Mouse (Mus musculus) central nervous system, embryonic 11.5 days (tissue): Measurements from ENCODE around the gene Cd79a. TPM values are rescaled to one million over a fixed set of nuclear protein-coding genes. Genes with fewer than 3 reads are reported as not detected.

Experiments
- polyA plus RNA-seq: library from polyadenylated mRNA; depleted of rRNA; stranded (reverse); fragments of >200 nt; gene quantifications from 2 replicates; pipeline ENCODE4 v1.2.3, GENCODE M21; 2012; rRNA removed

Gene Cd79a
- 0.30 and 0.52 TPM in 2 replicates for polyA plus RNA-seq

DNA sequence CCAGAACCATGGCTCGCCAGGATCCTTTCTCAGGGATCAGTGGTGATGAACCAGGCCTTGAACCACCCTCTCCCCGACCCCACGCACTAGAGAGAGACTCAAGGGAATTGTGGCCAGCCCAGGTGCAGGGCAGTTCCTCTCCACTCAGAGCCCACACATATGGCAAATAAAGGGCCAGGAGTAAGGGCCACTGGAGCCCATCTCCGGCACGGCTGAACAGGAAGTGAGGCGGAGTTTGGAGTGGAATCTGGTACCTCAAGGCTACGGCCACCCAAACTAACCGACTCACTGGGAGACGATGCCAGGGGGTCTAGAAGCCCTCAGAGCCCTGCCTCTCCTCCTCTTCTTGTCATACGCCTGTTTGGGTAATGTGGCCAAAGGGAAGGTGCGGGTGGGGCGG lies at the start of gene Cd79a:
Gene Cd79a, plus strand, starts transcription at position 158 of the 400 bp plus-strand sequence.

DNA sequence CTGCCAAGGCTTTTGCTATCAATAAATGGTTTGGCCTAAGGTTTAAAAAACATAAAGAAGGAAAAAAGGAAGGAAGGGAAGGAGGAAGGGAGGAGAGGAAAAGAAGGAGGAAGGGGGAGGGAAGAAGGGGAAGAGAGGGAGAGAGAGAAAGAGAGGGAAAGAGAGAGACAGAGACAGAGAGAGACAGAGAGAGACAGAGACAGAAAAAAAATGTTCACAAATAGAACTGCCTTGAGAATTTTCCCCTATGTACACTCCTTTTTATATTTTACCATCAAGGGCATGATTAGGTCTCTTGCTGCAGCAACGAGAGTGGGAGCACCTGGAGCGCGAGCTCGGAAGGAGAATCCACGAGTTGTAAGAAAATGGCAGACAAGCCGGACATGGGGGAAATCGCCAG lies 35.3 kb upstream of the Cd79a start, which contains the start of gene Gm9844:
Gene Gm9844, plus strand, starts transcription at position 301 of the 400 bp plus-strand sequence.

DNA sequence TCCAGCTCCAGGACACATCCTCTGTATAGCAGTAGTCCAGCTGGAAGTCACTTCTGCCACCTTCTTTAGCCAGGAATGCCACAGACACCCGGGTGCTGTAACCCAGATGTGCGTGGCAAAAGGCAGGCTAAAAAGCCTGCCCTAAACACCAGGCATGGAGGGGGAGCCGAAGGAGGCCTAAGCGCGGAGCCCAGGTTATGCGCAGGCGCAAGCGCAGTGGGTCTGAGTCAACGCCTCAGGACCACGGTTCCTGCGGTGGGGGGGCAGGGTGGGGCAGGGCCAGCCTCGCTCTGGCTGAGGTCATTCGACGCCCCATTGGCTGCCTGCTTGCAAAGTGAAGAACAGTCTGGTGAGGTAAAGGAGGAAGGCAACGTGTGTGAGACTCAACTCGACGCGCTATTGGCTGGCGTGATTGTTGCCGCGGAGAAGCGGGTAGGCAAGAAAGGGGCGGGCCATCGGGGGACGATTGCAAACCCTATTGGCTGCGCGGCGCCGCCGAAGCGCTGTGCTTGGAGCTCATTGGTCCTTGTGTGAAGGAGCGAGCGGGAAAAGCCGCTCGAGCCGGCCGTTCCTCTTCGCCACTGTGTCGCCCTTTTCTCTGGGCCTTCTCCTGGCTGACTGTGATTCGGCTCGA lies 27.5 kb upstream of the Cd79a start, which contains the start of the genes Lypd4 and Dmrtc2:
Gene Lypd4, minus strand, starts transcription at position 410 of the 634 bp plus-strand sequence.
Gene Dmrtc2, plus strand, starts transcription at position 526 of the 634 bp plus-strand sequence.

DNA sequence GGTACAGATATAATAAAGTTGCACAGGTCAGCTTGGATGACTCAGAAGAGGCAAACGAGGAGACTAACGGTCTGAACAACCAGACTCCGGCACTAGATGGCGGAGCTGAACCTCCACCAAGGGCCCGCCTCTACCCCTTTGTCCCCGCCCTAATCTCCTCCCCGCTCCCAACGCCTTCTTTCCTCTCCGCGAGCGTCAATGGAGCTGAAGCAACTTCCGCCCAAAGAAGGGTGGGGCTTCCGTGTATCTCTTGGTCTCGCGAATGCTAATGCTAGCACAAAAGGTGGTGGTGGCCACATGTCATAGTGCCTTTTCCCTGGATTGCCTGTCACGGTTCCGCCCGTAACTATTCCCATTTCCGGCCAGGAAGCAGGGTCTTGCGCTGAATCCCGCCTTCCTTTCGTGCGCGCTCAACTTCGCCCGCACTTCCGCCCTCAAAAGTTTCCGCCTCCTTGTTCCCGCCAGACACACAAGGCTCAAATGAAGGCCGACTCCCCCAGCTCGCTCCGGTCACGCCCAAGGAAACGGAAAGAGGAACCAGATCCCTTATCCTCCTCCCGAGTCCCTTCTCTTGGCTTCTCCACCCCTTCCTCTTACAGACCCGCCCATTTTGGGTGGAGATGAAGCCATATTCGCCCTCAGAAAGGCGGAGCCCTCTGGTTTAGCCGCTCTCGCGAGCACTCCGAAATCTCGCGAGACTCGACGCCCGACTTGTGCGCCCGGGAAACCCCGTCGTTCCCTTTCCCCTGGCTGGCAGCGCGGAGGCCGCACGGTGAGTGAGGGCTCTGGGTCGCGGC lies 13.1 kb upstream of the Cd79a start, which contains the start of gene Rps19:
Gene Rps19, plus strand, starts transcription at position 476 of the 797 bp plus-strand sequence.

DNA sequence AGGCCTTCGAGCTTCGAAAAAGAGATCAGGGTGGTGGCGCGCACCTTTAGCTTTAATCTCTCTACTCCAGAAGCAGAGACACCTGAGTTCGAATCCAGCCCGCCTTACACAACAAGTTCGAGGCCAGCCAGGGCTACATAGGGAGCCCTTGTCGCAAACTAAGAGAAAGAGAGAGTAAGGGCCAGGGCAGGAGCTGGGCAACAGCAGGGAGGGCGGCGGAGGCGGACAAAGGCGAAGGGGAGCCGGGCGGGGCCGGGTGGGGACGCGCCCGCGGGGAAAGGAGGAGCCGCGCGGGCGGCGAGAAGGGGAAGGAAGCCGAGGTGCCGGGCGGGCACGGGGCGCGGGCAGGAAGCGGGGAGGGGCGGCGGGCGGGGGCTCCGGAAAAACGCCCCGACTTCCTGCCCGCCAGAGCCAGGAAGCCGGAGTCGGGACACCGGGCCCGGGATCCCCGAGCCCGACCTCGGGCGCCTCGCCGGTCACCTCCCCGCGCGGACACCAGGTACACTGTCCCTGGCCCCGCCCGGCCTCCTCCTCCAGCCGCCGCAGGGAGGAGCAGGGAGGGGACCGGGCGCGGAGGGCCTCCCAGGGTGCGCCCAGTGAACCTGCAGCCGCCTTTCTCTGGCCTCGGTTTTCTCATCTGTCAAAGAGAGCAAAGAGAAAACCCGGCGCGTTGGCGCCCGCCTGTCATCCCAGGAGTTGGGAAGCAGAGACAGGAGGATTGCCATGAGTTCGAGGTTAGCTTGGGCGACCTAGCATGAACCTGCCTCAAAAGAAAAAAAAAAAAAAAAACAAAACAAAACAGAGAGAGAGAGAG lies 5.7 kb downstream of the Cd79a start, which contains the start of gene Arhgef1:
Gene Arhgef1, plus strand, starts transcription at position 283 of the 814 bp plus-strand sequence.

DNA sequence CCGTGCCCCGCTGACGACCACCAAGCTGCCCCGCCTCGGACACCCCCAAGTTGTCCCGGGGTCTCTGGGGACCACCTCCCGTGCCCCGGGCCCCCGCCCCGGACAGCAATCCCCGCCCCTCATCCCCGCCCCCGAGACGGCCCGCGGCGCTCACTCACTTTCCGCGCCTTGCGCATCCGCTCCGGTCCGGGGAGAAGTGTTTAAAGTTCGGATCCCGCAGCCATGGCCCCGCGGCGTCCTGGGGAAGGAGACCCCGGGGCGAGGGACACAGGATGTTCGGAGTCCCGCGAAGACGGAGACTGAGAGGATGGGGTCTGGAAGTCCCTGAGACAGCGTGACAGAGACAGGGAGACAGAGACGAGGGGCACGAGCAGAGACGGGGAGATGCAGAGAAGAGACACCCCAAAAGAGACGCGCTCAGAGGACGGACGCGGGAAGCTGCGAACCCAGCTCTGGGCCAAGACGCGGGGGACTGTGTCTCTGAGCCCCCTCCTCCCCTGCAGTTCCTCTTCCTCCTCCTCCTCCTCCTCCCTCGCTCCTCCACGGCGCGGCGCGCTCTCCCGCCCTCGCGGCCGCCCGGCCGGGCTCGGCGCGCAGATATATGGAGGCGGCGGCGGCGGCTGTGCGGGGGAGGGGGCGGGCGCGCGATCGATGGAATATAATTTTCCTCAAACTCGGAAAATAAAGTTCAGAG lies 47.2 kb downstream of the Cd79a start, which contains the start of gene Gm4881:
Gene Gm4881, minus strand, starts transcription at position 238 of the 694 bp plus-strand sequence.

Other genes starting within 250 kb of the Cd79a start
- not detected in 2 replicates for gene Tex101, start 220.7 kb upstream of the Cd79a start, polyA plus RNA-seq
- gene BC049730, start 188.1 kb upstream of the Cd79a start, polyA plus RNA-seq: not detected in 2 replicates
- not detected in 2 replicates for gene Gm4763, start 170.5 kb upstream of the Cd79a start, polyA plus RNA-seq
- gene Cd177, start 137.1 kb upstream of the Cd79a start, polyA plus RNA-seq: 0.04 and 0.06 TPM in 2 replicates
- gene Ceacam10, start 120.2 kb upstream of the Cd79a start, polyA plus RNA-seq: 0.06 TPM in 1 of 2 replicates, not detected in the other
- 8.4 and 29.0 TPM in 2 replicates for gene Gm9844, start 35.2 kb upstream of the Cd79a start, polyA plus RNA-seq
- gene Lypd4, start 27.4 kb upstream of the Cd79a start, polyA plus RNA-seq: not detected in 2 replicates
- 0.06 TPM in 1 of 2 replicates, not detected in the other for gene Dmrtc2, start 27.3 kb upstream of the Cd79a start, polyA plus RNA-seq
- 1,130 and 1,588 TPM in 2 replicates for gene Rps19, start 13.0 kb upstream of the Cd79a start, polyA plus RNA-seq
- gene Arhgef1, start 5.5 kb downstream of the Cd79a start, polyA plus RNA-seq: 127 and 129 TPM in 2 replicates
- 2.9 and 5.5 TPM in 2 replicates for gene Gm4881, start 47.1 kb downstream of the Cd79a start, polyA plus RNA-seq
- 86.6 and 98.9 TPM in 2 replicates for gene Rabac1, start 75.4 kb downstream of the Cd79a start, polyA plus RNA-seq
- 29.8 and 30.4 TPM in 2 replicates for gene Atp1a3, start 108.6 kb downstream of the Cd79a start, polyA plus RNA-seq
- gene Grik5, start 175.0 kb downstream of the Cd79a start, polyA plus RNA-seq: 71.4 and 73.3 TPM in 2 replicates
- 27.9 and 30.8 TPM in 2 replicates for gene Zfp574, start 175.2 kb downstream of the Cd79a start, polyA plus RNA-seq